In genomic region chr11:58302774-58303445, GRCm38 (mm10) we compare ENCODE assay signal across 1 mouse cellular context.
TF ChIP-seq lines count a peak whose summit lies in the region.

No protein-coding gene starts in this region.

TF ChIP-seq in CH12.LX, 34 proteins besides CTCF, POLR2A, EP300 and RAD21 (continued from another document):
- TF ChIP-seq NRF1 (IDR thresholded peaks at IDR 0.05; ENCODE audit: low read depth, low read length), result no peak
- 0 out of 2 replicates have a peak, but pooled peaks have one; percentile 1 for TF ChIP-seq BHLHE40 (IDR thresholded peaks at IDR 0.05; ENCODE audit: low read depth, low read length)
- peak; percentile 6; the same call in 1 of the 2 replicates for TF ChIP-seq HCFC1 (IDR thresholded peaks at IDR 0.05; ENCODE audit: low read depth, low read length)
- no peak for TF ChIP-seq CHD1 (IDR thresholded peaks at IDR 0.05; ENCODE audit: low read depth, low read length)
- 0 out of 2 replicates have a peak, but pooled peaks have one; percentile 60 for TF ChIP-seq MYC (IDR thresholded peaks at IDR 0.05; ENCODE audit: low read depth, low read length)
- TF ChIP-seq RCOR1 (conservative IDR thresholded peaks at IDR 0.05; ENCODE audit: low read depth, low read length), result 0 out of 2 replicates have a peak, but pooled peaks have one; percentile 24
- no peak for TF ChIP-seq ZC3H11A (IDR thresholded peaks at IDR 0.05; ENCODE audit: low read depth, low read length)
- TF ChIP-seq IRF4 (IDR thresholded peaks at IDR 0.05; ENCODE audit: low read depth, low read length), result no peak
- no peak for TF ChIP-seq MEF2A (IDR thresholded peaks at IDR 0.05; ENCODE audit: borderline replicate concordance, low read depth, low read length)
- no peak for TF ChIP-seq USF1 (IDR thresholded peaks at IDR 0.05; ENCODE audit: low read depth, low read length)
- TF ChIP-seq ZKSCAN1 (IDR thresholded peaks at IDR 0.05; ENCODE audit: borderline replicate concordance, low read depth, low read length), result no peak
- peak; percentile 12; the same call in 1 of the 2 replicates for TF ChIP-seq SMC3 (IDR thresholded peaks at IDR 0.05; ENCODE audit: low read depth, low read length)
- TF ChIP-seq CHD2 (IDR thresholded peaks at IDR 0.05; ENCODE audit: low read length), result peak; percentile 36; the same call in 1 of the 2 replicates
- no peak for TF ChIP-seq E2F4 (IDR thresholded peaks at IDR 0.05; ENCODE audit: insufficient replicate concordance, low read depth, low read length)
- TF ChIP-seq SIN3A (IDR thresholded peaks at IDR 0.05; ENCODE audit: low read length), result peak; percentile 91
- 0 out of 2 replicates have a peak, but pooled peaks have one; percentile 33 for TF ChIP-seq ETS1 (conservative IDR thresholded peaks at IDR 0.05; ENCODE audit: low read depth, low read length)
- no peak for TF ChIP-seq ZMIZ1 (IDR thresholded peaks at IDR 0.05; ENCODE audit: low read depth, low read length)
- 0 out of 2 replicates have a peak, but pooled peaks have one; percentile 6 for TF ChIP-seq JUND (conservative IDR thresholded peaks at IDR 0.05; ENCODE audit: low read depth, low read length)
- TF ChIP-seq TBP (conservative IDR thresholded peaks at IDR 0.05; ENCODE audit: low read depth, low read length), result no peak
- TF ChIP-seq MAX (IDR thresholded peaks at IDR 0.05; ENCODE audit: low read length), result peak; percentile 63
- no peak for TF ChIP-seq ELF1 (IDR thresholded peaks at IDR 0.05; ENCODE audit: low read depth, low read length)
TF ChIP-seq in CH12.LX: peak in this region for 14.
